Mouse (Mus musculus) gastrocnemius, postnatal 10 days (tissue): ENCODE measurements around the gene Arfgap2. TPM values are rescaled to one million over a fixed set of nuclear protein-coding genes. Genes with fewer than 3 reads are reported as not detected.

ENCODE experiments used
- DNase-seq: peaks from one replicate; pipeline ENCODE4 v3.0.0; 2021; ENCODE audit warnings: mixed read lengths
- total RNA-seq, 2 experiments: library from RNA; stranded (reverse); gene quantifications; 2 replicates each; pipeline ENCODE4 v1.2.3; 2021

Arfgap2 gene
- total RNA-seq, 2 experiments from 2014 or later: 77.1 to 84.3 TPM

DNA sequence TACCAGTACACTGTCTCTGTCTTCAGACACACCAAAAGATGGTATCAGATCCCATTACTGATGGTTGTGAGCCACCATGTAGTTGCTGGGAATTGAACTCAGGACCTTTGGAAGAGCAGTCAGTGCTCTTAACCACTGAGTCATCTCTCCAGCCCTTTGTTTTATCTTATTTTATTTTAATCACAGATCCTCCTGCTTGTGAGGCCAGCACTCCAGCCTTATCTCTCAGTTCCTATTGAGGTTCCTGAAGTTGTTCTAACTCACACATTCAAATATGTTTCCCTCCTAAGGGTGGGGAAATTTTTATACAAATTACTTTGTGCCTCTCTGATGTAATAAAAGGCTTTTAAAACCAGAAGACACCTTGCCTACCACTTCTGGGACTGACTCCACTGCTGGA is 41.8 kb downstream of the Arfgap2 start:
- no peak for DNase-seq

DNA sequence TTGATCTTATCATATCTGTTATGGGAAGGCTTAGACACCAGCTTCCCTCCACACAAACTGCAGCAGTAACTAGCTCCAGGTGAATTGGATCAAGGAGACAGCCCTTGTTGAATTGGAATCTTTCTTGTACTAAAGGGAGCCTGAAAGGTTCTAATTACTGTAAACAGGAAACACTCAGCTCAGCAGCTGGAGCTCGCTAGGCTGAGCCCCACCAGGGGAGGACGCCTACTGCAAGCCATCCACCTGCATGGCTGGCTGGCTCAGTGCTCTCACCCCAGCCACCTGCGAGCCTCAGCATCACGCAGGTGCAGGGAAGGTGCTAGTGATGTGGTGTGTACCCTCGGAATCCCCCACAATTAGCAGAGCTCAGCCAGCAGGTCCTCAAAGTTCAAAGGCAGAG is 43.9 kb downstream of the Arfgap2 start:
- no peak for DNase-seq

DNA sequence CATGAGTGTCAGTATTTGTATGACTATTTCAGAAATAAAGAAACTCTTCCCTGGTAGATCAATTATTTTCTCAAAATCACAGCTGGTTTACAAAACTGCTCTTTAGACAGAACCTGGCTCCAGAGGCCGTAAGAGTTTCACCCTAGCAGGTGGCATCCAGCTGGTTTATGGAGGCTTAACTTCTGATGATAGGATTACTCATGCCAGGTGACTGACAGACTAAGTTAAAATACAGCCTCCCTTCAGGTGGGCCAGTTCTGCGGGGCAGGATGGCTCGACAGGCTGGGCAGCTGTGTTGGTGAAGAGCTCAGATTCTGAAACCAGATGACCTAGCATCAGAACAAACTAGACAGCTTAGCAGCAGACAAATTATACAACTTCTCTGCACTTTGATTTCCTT is 44.8 kb downstream of the Arfgap2 start:
- DNase-seq: no peak

DNA sequence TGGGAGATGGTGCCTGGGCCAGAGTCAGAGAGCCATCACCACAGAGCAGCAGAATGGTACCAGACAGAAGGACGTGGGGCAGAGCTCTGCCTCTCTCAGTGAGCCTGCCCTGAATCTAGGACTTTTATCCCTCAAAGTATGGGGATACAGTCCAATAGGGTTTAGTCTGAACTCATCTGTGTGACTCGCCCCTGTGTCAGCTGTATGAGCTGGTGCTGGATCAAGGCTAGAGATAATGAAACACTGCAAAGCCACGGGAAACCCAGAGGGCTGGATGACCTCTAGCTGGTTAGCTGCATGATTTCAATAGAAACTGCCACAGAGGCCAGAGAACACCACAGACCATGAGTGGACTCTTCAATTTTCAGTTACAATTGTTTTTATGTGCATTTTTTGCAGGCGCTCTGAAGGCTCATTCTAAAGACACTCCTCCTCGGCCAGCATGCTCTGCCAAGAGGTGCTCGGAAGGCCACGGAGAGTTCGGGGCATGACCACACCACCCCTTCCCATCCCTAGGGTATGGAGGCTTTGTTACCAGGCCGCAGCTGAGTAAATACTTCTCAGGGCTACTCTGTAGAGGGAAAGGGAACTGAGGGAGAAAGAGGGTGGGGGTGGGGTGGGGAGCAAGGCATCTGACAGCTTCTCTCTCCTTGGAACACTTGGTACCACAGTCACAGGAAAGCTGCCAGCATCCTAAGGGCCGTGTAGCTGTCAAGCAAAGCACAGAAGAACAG is 48.0 kb downstream of the Arfgap2 start:
- DNase-seq: no peak

DNA sequence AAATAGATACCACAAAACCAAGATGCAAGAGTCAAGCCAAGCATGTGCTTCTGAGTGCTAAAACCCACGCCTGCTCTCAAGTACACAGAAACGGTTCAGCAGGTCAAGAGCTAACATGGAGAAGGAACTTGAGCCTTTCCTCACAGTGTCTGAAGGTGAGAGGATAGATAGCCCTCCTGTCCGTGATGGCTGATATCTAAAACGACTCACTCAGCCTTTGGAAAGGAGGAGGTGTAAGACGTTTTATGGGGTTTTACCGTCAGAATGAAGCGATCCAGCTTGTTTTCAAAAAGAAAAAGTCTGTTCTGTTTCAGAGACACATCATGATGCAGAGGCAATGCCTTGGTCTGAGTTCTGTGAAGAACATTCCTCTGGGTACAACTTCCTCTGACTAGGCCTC is 49.4 kb downstream of the Arfgap2 start:
- no peak for DNase-seq

DNA sequence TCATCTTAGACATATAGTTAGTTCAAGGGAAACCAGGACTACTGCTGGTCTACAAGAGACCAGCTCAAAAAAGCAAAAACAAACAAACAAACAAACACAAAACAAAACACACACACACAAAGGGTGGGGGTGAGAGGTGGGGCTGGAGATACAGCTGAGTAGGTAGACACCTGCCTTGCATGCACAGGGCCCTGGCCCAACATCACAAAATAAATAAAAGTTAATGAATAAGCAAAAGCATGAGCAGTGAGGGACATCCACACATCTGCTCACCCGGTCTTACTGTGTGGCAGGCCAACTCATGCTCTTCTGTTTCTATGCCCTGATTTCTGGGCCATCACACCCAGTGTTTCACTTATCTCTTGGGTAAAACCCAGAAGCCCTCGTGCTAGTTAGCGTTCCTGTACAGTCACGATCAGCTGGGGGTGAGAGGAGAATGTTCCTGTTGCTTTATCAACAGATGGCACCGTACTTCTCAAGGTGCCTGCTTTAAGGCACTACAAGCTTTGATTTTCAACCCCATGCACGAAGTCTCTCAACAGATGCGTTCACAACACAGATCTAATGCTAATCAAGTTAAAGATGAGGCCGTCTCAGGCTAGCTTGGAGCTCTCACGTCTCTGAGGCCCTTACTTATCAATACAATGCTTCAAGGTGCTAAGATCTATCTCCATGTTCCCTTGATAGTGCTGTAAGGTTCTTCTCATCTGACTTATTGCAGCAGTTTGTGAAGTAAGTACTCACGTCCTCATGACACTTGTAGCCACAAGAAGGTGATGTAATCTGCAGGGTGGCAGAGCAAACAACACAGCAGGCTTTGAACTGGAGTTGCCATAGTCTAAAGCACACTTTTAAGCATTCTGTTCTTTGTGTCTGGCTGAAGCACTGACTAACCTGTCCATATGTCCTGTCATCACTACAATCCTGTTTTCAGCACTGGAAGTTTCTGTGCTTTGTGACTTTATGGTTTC is 56.1 kb downstream of the Arfgap2 start:
- no peak for DNase-seq

DNA sequence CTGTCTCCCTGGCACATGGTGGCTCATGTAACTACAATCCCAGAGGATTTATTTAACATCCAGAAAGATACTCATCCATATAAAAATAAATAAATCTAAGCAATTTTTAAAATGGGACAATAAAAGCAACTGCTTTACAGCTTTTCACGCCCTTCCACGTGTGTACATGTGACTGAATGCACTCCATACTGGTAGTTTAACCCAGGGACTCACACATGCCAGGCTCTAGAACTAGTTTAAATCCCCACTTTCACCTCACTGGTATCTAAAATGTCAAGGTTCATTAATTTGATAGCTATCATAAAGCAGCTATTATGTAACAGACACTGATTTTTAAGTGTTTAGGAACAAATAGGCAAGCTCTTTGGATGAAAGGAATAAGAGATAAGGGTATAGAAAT is 57.1 kb downstream of the Arfgap2 start:
- DNase-seq: no peak

DNA sequence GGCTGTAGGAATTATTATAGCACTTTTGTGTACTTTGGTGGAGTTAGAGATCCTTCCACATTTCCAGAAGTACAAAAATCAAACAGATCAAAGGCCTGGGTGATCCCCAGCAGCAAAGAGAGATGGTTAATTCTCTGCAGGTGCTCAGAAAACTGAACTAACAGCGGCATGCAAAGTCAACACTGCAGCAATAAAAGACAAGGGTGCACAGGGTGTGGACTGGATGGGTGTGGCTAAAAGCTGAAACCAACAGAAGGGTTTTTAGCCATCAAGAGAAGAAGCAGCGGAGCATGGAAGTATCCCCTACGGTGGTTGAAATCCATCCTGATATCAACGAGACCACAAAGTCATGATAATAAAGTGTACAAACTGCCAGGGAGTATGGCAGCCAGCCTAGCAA is 57.7 kb downstream of the Arfgap2 start:
- DNase-seq: no peak

DNA sequence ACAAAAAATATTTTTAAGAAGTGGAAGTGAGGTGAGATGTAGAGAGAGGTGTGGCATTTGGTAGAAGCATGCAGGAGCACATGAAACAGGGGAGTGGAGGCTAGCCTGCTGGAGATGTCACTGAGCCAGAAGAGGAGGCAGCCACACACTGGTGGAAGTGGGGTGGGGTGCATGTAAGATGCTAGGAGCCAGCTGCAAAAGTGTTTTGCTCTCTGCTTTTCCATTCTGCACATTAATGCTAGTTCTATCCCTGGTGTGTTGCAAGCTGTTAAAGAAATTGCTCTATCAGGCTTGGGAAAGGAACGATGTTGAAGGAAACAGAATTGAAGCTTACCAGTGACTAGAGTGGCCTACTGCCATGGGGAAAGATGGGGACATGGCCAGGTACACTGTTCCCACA is 59.6 kb downstream of the Arfgap2 start:
- no peak for DNase-seq

DNA sequence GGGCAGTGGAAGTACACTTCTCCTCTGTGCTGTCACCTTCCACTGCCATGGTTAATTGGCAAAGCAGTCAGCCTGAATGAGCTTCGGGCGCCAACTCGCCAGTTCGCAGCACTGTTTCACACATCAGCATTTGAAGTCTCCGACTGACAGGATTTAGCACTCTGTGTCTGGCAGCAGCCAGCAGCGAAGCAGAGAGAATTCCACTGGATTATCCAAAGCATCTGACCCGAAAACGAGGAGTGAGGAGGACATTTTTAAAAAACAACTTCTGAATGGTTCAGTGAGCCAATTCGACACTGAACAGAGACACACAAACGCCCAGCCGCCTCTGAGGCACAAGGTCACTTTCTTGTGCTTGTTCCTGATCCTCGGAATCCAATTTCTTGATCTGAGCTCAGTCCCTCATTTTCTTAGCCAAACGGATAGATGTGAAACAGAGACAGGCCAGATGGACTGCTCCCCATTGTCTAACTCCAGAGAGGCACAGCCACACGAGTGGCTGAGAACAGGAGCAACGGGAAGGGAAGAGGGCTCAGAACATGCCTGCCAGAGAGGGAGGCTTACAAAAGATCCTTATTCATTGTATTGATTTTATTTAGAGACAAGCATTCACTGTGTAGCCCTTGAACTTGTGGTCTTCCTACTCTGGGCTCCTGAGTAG is 60.1 kb downstream of the Arfgap2 start:
- no peak for DNase-seq

Other genes with a start within 250 kb of the Arfgap2 start
- gene Rapsn, start 229.4 kb upstream of the Arfgap2 start, total RNA-seq: 10 to 100 TPM; 32.5 to 32.8 TPM
- 100 to 1,000 TPM; 336 to 337 TPM for gene Psmc3, start 211.0 kb upstream of the Arfgap2 start, total RNA-seq
- gene Slc39a13, start 194.6 kb upstream of the Arfgap2 start, total RNA-seq: 10 to 100 TPM; 27.8 to 40.8 TPM
- gene Spi1, start 182.6 kb upstream of the Arfgap2 start, total RNA-seq: 1 to 10 TPM; 3.2 to 6.4 TPM
- gene Mybpc3, start 146.8 kb upstream of the Arfgap2 start, total RNA-seq: under 1 TPM; 0.12 to 0.20 TPM
- 1 to 10 TPM; 5.3 to 6.0 TPM for gene Madd, start 81.1 kb upstream of the Arfgap2 start, total RNA-seq
- 1 to 10 TPM; 3.7 to 4.0 TPM for gene Nr1h3, start 62.1 kb upstream of the Arfgap2 start, total RNA-seq
- gene Acp2, start 62.1 kb upstream of the Arfgap2 start, total RNA-seq: 10 to 100 TPM; 13.0 to 17.4 TPM
- gene Ddb2, start 28.0 kb upstream of the Arfgap2 start, total RNA-seq: 1 to 10 TPM; 4.2 to 7.6 TPM
- gene Pacsin3, start 9.0 kb upstream of the Arfgap2 start, total RNA-seq: 100 to 1,000 TPM; 288 to 337 TPM
- 10 to 100 TPM; 12.0 to 12.2 TPM for gene 1110051M20Rik, start 179.7 kb downstream of the Arfgap2 start, total RNA-seq
- gene Lrp4, start 192.5 kb downstream of the Arfgap2 start, total RNA-seq: 10 to 100 TPM; 20.9 to 25.7 TPM